Mouse (Mus musculus): ENCODE measurements around the gene Rdm1.

The Rdm1 gene

GRCm38 (mm10) chr11:101680634-101681325, 53.8 kb downstream of the Rdm1 start:
- no peak for DNase-seq (ENCODE audit: low spot score in 2 of 2)

DNA sequence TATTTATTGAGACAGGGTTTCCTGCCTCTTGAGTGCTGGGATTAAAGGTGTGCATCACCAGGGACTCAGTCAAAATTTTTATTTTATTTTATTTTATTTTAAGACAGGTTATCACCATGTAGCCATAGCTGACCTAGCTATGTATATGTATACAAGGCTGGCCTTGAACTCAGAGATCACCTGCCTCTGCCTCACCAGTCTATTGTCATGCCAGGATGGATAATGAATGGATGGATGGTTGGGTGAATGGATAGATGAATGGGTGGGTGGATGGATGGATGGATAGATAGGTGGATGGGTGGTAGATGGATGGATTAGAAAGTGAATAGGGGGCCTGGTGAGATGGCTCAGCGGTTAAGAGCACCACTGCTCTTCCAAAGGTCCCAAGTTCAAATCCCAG, 55.0 kb downstream of the Rdm1 start:
- no peak for DNase-seq (ENCODE audit: low spot score in 2 of 2)

GRCm38 (mm10) chr11:101682410-101682960, 55.5 kb downstream of the Rdm1 start:
- no peak for DNase-seq (ENCODE audit: low spot score in 2 of 2)
